Mouse (Mus musculus): ENCODE results near the gene Olfr266. TPM values are rescaled to one million over a fixed set of nuclear protein-coding genes. Genes with fewer than 3 reads are reported as not detected.

Olfr266 gene
- not detected for total RNA-seq (2021)
- long read RNA-seq, experiment 1 = 0 reads
- long read RNA-seq, experiment 2 = 0 reads

- DNase-seq (ENCODE audit: low spot score in 2 of 2) = no peak
- Histone ChIP-seq H3K4me3 (no peak within 1 kb of the TSS), H3K27ac (no peak within 1 kb of the TSS)
- no peak for TF ChIP-seq CTCF (conservative IDR thresholded peaks at IDR 0.05)
Observed at GRCm38 (mm10) chr3:106826187-106826586, at the start of gene Olfr266. Gene Olfr266, minus strand, starts transcription at chr3:106826287.

DNA sequence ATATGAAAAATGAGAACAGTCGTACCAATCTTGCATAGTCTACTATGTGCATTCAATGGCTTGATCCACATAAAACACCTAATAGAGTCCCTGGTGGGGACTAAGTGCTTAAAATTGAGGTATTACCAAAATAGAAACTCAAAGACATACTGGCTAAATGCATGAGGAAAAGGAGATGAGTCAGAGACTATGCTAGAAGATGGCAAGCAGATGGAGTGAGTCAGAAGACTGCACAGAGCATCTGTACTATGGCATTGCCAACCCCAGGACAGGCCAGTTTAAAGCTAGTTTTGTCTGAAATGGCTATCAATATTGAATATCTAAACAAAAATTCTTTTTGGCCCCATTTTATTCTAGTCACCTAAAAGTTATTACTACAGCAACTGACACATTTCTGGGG is 49.5 kb upstream of the Olfr266 start:
- DNase-seq (ENCODE audit: low spot score in 2 of 2) = peak in 1 of 2 experiments; percentile 3
- no peak overlapping the region for H3K4me3 ChIP-seq
- H3K27ac ChIP-seq = no peak overlapping the region
- no peak for TF ChIP-seq CTCF (conservative IDR thresholded peaks at IDR 0.05)

GRCm38 (mm10) chr3:106872893-106873292 is 46.8 kb upstream of the Olfr266 start:
- TF ChIP-seq CTCF (conservative IDR thresholded peaks at IDR 0.05) = no peak
- Histone ChIP-seq H3K27ac (no peak overlapping the region), H3K4me3 (no peak overlapping the region)
- DNase-seq (ENCODE audit: low spot score in 2 of 2) = no peak

- no peak for TF ChIP-seq CTCF (conservative IDR thresholded peaks at IDR 0.05)
- no peak for DNase-seq (ENCODE audit: low spot score in 2 of 2)
- H3K4me3 ChIP-seq = no peak overlapping the region
- no peak overlapping the region for H3K27ac ChIP-seq
Observed at GRCm38 (mm10) chr3:106832107-106832506, 6.0 kb upstream of the Olfr266 start.

DNA sequence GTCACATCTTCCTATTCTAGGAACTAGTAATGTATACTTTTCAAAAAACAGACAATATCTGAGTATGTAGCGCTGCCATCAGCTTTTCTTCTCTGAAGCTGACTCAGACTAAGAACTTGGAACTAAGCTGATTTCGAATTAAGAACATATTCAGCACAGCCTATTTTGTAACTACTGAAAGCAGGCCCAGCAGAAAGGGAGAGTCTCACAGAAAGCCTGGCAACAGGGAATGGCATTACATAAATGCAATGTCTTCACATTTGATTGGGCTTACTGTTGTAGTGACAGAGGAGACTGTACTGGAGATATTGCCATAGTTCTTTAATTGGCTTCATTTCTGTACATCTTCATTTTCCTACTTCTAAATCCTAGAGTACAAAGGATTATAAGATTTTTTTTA is 8.4 kb downstream of the Olfr266 start:
- DNase-seq (ENCODE audit: low spot score in 2 of 2) = no peak
- Histone ChIP-seq H3K27ac (no peak overlapping the region), H3K4me3 (no peak overlapping the region)
- no peak for TF ChIP-seq CTCF (conservative IDR thresholded peaks at IDR 0.05)

DNA sequence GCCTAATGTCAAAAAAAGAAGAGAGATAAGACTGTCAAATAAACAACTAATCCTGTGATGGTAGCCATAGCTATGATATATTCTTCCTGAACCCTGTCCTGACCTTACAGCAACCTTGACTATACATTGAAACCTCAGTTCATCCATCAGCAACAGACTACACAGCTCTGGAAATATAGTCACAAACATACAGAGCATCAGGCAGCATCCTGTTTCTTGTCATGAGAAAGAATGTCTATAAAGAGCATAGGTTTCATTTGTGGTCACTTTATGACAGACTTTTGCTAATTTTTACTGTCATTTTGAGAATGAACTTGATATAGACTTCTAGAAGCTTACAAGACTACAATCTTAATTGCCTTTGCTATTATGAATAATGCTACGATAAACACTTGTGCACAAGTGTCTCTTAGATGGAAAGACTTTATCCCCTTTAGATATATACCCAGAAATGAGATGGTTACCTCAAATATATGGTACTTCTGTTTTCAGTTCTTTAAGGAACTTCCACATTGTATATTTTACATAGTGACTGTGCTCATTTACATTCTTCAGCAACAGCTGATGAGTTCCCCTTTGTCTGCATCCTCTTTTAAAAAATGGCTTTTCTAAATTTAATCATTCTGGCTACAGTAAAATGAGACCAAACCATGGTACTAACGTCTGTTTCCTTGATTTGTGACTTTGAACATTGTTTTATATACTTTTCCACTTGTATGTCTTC is 17.0 kb downstream of the Olfr266 start:
- Histone ChIP-seq H3K4me3 (no peak overlapping the region), H3K27ac (no peak overlapping the region)
- no peak for DNase-seq (ENCODE audit: low spot score in 2 of 2)
- TF ChIP-seq CTCF (conservative IDR thresholded peaks at IDR 0.05) = no peak

DNA sequence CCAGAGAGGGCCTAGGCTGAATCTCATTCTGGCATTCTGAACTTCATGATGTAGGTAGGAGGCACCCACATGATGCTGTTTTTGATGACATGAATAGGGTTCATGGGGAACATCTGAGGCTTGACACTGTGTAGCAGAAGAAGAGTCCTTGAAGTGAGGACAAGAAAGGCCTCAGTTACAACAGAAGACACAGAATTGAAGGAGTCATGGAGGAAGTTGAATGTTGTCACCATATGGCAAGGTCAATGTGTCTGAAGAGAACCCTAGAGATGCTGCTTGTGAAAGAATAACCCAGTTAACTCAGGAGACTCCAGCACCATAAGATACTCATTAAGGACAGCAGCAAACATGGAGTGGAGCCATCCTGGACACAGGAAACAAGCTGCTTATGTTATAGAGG is 28.0 kb downstream of the Olfr266 start:
- no peak overlapping the region for H3K4me3 ChIP-seq
- no peak for TF ChIP-seq CTCF (conservative IDR thresholded peaks at IDR 0.05)
- no peak overlapping the region for H3K27ac ChIP-seq
- no peak for DNase-seq (ENCODE audit: low spot score in 2 of 2)

DNA sequence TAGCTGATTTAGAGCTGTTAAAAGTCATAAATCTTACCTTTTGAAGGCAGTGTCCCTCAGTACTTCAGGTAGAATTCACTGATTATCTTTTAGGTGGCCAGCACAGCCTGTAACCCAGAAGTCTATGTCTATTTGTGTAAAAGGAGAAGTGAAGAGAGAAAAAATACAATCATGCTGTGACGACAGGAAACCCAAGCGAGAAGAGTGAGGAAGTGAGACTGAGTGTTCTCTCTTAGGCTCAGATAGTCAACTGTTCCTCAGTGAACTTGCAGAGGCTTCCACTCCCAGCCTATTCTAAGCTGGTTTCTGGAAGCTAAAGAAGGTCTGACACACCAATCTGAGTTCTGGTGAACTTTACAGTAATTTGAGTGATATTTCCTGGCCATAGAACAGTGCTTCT is 36.2 kb downstream of the Olfr266 start, which contains the start of gene Cd53:
Gene Cd53 (minus strand): TSS at position 220 of the 400 bp plus-strand sequence.
- DNase-seq (ENCODE audit: low spot score in 2 of 2) = no peak
- no peak for TF ChIP-seq CTCF (conservative IDR thresholded peaks at IDR 0.05)
- Histone ChIP-seq H3K27ac (peak within 1 kb of the TSS; percentile 48), H3K4me3 (peak within 1 kb of the TSS; percentile 13)

GRCm38 (mm10) chr3:106788440-106788887 is 37.6 kb downstream of the Olfr266 start:
- DNase-seq (ENCODE audit: low spot score in 2 of 2) = no peak
- Histone ChIP-seq H3K27ac (peak overlapping the region; percentile 43; the same call in 1 of the 2 replicates), H3K4me3 (peak overlapping the region; percentile 4)
- no peak for TF ChIP-seq CTCF (conservative IDR thresholded peaks at IDR 0.05)

GRCm38 (mm10) chr3:106787972-106788371 is 38.1 kb downstream of the Olfr266 start:
- no peak overlapping the region for H3K4me3 ChIP-seq
- no peak overlapping the region for H3K27ac ChIP-seq
- no peak for TF ChIP-seq CTCF (conservative IDR thresholded peaks at IDR 0.05)
- DNase-seq (ENCODE audit: low spot score in 2 of 2) = no peak

- no peak overlapping the region for H3K27ac ChIP-seq
- no peak overlapping the region for H3K4me3 ChIP-seq
- no peak for TF ChIP-seq CTCF (conservative IDR thresholded peaks at IDR 0.05)
- no peak for DNase-seq (ENCODE audit: low spot score in 2 of 2)
Observed at GRCm38 (mm10) chr3:106785130-106785529, 41.0 kb downstream of the Olfr266 start.

- no peak for DNase-seq (ENCODE audit: low spot score in 2 of 2)
- peak; percentile 24 for TF ChIP-seq CTCF (conservative IDR thresholded peaks at IDR 0.05)
- Histone ChIP-seq H3K4me3 (no peak overlapping the region), H3K27ac (no peak overlapping the region)
Observed at GRCm38 (mm10) chr3:106771834-106772233, 54.3 kb downstream of the Olfr266 start.

Other genes starting within 250 kb of the Olfr266 start
- gene Lrif1, start 141.3 kb downstream of the Olfr266 start, total RNA-seq (2021) = 10 to 100 TPM; 19.7 to 23.3 TPM
- gene Cd53, start 36.1 kb downstream of the Olfr266 start, total RNA-seq (2021) = 1 to 10 TPM; 8.3 to 8.6 TPM
- 10 to 100 TPM; 21.1 to 21.4 TPM for gene Kcna3, start 209.9 kb upstream of the Olfr266 start, total RNA-seq (2021)